Mouse (Mus musculus) c-Kit-positive CD71-positive TER-119-positive erythroid progenitor cells, embryonic 14.5 days (primary cell): ENCODE measurements at regions not wholly inside any gene's neighbourhood (a gene's known extent, or its start where the extent isn't known, plus 50 kb on each side); places are given as distances from the start of the nearest gene placed in this dataset.
"Not testable (repeated sequence)": the region's sequence is repeated elsewhere in the genome, so short reads cannot be mapped to it uniquely, and the experiment has no call there.

Experiments
- DNase-seq: peaks from one replicate; pipeline ENCODE4 v3.0.0-alpha.2; 2013; ENCODE audit warnings: low spot score

GRCm38 (mm10) chr7:60733331-60733994 is 593.4 kb upstream of the Snrpn start:
- not testable (repeated sequence) for DNase-seq

GRCm38 (mm10) chr7:60728108-60728721 is 588.2 kb upstream of the Snrpn start:
- DNase-seq = peak; percentile 3
